Mouse (Mus musculus) mature B cell (primary cell): ENCODE data around the gene Cxcr5.

Source experiments
- in situ Hi-C: fragments of 300-500 bp; cut with MboI; formaldehyde crosslinking; loops from 2 replicates; pipeline ENCODE4 v1.14.3; 2019

The Cxcr5 gene

GRCm38 (mm10) chr9:44561597-44561996 is at the start of gene Cxcr5:
Gene Cxcr5 (minus strand): TSS chr9:44561877.
- in situ Hi-C loops, result no loop called here

DNA sequence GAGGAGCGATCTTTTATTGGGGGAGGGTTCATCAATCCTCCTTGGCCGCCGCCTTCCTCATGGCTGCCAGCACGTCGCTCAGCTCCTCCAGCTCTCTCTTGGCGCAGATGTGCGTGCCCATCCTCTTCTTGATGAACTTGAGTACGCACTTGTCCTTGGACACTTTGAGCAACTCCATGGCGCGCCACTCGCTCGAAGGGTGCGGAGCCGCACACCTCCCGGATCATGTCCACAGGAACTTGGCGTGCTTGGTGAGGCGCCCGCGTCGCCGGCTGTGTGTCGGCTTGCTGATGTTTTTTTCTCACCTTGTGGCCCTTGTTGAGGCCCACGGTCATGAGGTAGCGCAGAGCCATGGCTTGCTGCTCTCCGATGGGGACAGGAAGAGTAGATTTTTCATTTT is 48.7 kb upstream of the Cxcr5 start:
- in situ Hi-C loops, result loop anchor here (5.0 kb wide), 1 partner anchor 37 kb away; no protein-coding TSS in a partner anchor

GRCm38 (mm10) chr9:44607306-44607705 is 45.6 kb upstream of the Cxcr5 start:
- in situ Hi-C loops, result no loop called here

GRCm38 (mm10) chr9:44606646-44607045 is 45.0 kb upstream of the Cxcr5 start:
- in situ Hi-C loops, result no loop called here

DNA sequence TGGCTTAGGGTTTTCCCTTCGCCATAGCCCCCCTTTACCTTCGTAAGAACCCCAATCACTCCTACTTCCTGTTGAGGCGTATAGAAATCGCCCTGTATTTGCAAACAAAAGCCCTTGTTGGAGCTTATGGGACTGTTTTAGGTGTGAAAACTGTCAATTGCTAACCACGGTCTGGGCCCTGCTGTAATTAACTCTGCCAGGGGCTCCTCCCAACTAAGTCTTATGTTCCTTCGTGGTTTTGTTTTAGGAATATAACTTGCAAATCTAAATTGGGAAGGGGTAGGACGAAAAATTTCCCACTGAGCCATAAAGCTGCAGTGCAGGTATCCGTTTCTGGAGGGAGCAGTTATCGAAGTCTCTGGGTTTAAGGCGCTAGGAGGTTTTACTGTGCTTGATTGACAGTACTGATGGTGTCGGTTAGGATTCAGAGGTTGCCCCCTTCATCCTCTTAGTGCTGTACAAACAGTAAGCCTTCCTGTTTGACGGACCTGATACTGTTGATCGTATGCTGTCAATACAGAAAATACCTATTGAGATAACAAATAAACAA is 44.0 kb upstream of the Cxcr5 start:
- in situ Hi-C loops, result no loop called here

DNA sequence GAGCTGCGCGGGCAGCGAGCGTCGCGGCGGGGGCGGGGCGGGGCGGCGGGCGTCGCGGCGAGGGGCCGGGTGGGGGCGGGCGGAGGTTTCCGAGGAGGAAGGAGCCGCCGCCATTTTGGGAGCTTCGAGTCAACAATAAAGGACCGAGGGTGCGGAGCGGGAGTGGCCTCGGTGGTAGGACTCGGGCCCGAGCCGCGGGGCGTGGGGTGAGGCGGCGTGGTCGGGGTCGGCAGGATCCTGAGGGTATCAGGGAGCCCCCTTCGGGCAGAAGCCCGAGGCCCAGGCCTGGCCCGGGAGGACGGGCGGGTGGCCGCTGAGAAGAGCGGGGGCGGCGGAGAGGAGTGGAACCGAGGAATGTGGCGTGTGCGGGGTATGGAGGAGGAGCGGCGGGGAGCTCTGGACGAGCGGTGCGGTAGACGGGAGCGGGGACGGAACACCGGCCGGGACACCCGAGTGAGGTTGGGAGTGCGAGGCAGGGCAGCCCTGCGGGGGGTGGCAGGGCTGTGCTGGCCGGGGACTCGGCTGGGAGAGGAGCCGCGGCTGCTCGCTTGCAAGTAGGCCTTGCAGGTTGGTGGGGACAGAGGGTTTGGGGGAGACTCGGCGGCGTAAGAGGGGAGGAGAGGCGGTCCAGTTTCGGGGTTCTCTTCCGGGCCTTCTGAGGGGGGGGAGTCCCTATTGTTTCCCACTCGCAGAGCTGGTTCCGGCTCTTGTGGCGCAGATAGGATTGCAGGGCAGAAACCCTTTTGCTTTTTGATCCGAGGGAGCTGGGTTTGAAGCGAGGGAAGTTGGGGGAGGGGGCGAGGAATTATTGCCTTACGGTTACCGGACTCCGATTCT is 43.3 kb upstream of the Cxcr5 start, which contains the start of gene Ddx6:
TSS of gene Ddx6 (plus strand) at position 114 of the 837 bp plus-strand sequence.
- in situ Hi-C loops, result no loop called here

DNA sequence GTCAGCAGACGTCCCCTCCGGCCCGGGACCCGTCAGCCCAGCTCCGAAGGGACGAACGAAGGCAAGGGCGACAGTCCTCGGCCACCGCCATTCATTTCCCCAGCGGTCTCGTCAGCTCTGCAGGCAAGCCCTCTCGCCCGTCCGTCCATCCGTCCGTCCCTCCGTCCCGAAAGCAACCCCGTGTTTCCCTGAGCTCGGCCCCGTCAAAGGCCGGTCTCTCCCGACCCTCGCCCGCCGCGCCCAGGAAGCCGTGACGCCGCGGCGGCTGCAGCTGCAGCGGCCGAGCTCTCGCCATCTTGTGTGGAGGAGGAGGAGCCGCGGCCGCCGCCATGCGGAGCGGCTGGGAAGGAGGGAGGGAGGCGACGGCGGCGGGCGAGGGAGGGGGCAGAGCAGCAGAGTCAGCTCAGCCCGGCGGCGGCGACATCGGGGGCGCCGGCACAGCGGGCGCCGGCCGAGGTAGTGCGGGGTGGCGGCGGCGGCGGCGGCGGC is 42.7 kb upstream of the Cxcr5 start:
- in situ Hi-C loops, result no loop called here

GRCm38 (mm10) chr9:44603454-44604289 is 42.0 kb upstream of the Cxcr5 start:
- in situ Hi-C loops, result no loop called here

DNA sequence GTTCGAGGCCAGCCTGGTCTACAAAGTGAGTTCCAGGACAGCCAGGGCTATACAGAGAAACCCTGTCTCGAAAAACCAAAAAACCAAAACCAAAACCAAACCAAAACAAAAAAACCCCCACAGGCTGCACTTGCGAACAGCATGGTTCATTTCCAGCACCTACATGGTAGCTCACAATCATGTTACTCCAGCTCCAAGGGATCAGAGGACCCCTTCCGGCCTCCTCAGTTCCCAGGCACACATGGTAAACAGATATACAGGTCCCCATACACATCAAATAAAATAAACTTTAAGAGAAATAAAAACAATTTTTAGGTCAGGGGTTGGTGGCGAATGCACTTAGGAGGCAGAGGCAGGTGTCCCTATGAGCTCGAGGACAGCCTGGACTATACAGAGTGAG is 41.1 kb upstream of the Cxcr5 start:
- in situ Hi-C loops, result no loop called here

DNA sequence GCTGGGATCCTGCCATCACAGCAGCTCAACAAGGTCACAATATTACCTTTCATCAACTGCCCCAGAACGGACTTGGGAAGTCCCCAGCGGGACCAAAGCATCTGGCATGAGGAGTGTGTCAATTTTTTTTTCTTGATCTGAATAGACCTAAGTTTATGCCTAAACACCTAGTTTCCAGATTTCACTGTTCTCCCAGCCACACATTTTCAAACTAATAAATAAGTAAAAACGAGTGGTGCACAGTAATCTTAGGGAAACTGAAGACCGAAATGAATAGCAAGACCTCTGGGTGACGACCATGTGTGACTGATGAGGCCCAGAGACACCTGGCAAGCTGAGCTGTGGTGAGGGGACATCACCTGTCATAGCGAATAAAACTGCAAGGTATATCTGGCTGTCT is 39.1 kb upstream of the Cxcr5 start:
- in situ Hi-C loops, result no loop called here

DNA sequence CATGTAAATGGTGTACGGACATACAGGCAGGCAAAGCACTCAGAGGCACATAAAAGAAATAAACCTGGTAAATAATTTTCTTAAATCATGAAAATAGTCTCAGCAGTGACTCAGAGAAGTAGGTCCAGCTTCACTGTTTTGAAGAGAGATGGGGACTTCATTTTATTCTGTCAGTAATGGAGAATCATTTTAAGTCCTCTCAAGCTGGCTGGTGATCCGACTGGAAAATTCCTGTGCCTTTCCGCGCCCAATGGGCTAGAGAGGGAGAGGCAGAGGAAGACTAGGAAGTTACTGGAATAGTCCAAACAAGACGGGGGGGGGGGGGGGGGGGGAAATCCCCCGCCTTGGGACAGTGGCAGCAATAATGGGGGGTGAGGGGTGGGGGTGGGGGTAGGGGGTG is 37.9 kb upstream of the Cxcr5 start:
- in situ Hi-C loops, result no loop called here

GRCm38 (mm10) chr9:44598899-44599495 is 37.3 kb upstream of the Cxcr5 start:
- in situ Hi-C loops, result no loop called here

DNA sequence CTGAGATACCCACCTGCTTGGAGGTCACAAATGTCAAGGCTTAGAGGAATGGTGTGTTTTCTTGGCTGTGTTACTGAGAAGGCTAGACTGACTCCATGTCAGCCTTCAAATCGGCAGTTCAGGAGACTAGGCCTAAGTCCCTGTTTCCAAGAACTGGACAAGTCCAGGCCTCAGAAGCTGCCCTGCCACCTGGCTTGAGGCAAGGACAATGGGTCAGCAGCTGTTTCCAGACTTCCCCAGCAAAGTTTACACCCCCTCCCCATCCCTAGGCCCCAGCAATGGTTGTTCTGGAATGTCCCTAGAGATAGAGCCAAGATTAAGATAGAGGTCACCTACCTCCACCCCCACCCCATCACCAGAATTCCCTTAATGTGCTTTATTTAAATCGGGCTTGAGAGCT is 36.1 kb upstream of the Cxcr5 start:
- in situ Hi-C loops, result no loop called here

DNA sequence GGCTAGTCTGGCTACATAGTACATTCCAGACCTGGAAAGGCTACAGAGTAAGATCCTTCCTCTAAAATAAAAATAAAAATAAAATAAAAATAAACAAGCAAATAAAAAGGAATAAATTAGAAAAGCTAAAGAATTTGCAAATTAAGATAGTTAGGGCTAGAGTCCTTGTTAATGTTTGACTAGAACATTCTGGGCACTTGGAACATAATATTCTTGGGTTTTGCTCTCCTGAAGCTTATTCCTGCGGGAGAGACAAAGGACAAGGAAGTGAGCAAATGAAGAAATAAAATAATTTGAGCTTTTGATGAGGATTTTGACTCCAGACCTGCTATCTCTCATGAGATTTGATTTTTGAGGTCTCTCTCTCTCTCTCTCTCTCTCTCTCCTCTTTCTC is 33.9 kb upstream of the Cxcr5 start:
- in situ Hi-C loops, result no loop called here

GRCm38 (mm10) chr9:44594901-44595536 is 33.3 kb upstream of the Cxcr5 start:
- in situ Hi-C loops, result no loop called here

DNA sequence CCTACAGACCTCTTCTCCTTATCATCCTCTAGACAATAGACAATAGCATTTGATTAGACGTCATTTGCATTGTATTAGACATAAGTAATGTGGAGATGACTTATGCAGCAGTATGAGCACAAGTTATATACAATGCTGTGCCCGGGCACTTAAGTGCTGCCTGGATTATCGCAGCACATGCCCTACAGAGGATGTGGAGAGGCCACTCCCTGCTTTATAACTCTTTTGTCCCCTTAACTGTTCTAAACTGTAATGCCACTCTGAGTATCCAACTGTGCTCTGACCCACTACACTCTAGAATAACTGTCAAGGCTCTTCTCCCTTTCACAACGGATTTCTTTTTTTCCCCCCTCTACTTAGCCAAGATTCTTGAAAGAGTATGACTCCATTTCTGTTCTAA is 32.2 kb upstream of the Cxcr5 start:
- in situ Hi-C loops, result no loop called here

DNA sequence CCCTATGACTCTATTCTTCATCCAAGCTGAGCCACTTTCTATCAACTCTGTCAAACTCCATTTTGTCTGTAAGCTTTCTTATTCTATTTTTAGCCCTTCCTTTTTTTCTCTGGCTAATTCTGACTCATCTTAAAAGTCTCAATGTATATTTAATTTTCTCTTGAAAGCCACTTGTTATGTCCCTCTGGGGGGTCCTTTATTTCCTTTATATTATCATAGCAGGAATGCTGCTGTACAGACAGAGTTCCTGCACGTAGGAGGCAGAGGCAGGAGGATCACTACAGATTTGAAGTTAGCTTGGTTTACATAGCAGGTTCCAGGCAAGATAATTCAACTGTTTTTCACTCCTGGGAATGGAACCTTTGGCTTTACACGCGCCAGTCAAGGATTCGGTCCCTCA is 31.5 kb upstream of the Cxcr5 start:
- in situ Hi-C loops, result no loop called here

- in situ Hi-C loops, result no loop called here
Observed at GRCm38 (mm10) chr9:44591595-44592188, 30.0 kb upstream of the Cxcr5 start.

DNA sequence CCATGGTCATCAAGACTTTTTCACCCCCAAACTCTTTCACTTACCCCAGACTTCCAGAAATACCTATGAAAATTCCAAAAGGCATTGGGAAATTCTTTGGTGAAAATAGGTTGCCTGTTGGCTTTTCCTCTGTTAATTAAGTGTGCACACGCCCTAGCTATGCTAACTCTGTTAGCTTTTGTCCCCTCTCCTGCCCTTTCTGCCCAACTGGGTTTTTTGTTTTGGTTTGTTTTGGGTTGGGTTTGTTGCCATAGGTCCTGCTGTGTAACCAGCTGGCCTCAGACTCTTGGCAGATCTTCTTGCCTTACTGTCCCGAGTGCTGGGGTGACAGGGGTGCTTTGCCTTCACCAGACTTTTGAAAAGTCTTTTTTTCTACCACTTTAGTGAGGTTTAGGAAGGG is 29.3 kb upstream of the Cxcr5 start:
- in situ Hi-C loops, result no loop called here

GRCm38 (mm10) chr9:44589095-44589494 is 27.4 kb upstream of the Cxcr5 start:
- in situ Hi-C loops, result no loop called here

- in situ Hi-C loops, result no loop called here
Observed at GRCm38 (mm10) chr9:44588605-44589004, 26.9 kb upstream of the Cxcr5 start.
